Mouse (Mus musculus) olfactory bulb, adult 2 months (tissue): ENCODE measurements around the gene Scp2.

ENCODE experiments used
- CTCF ChIP-seq: fragments of 200-500 bp; IDR thresholded peaks from 2 replicates; pipeline ENCODE4 v1.5.1; 2012; ENCODE audit warnings: low read depth, mild to moderate bottlenecking, low read length, moderate library complexity; ENCODE audit not compliant: insufficient read depth
- POLR2A ChIP-seq: fragments of 200-500 bp; IDR thresholded peaks from 2 replicates; pipeline ENCODE4 v1.6.1; 2012; ENCODE audit warnings: mild to moderate bottlenecking, low read depth, low read length, moderate library complexity; ENCODE audit not compliant: insufficient read depth

GRCm38 (mm10) chr4:108127516-108127915, 17.3 kb downstream of the Scp2 start:
- TF ChIP-seq POLR2A (no peak), CTCF (no peak)
